Mouse (Mus musculus): ENCODE results near the gene Smyd4.

DNA sequence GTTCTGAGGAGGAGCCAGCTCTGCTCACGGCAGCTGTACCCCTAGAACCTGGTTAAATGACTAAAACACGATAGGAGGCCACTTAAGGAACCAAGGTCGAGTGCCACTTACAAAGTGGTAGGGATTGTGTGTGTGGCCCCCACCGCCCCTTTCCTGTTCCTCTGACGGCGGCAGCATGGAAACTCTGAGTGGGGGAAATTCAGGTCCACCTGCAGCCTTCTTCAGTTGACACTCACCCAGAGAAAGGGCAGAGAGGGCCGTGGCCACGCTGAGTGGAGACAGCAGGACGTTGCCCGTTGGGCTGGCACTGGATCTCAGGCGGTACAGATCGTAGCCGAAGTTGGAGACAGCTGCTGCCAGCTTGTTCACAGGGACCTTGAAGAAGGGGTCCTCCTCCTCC, 67.8 kb downstream of the Smyd4 start:
- TF ChIP-seq CTCF (IDR thresholded peaks at IDR 0.05; ENCODE audit: low read depth) (no peak), EP300 (IDR thresholded peaks at IDR 0.05; ENCODE audit: low read depth) (no peak)

Data from heart, postnatal 0 days (tissue).